Mouse (Mus musculus): ENCODE data around the gene Il1rl1. TPM values are rescaled to one million over a fixed set of nuclear protein-coding genes. Genes with fewer than 3 reads are reported as not detected.

Il1rl1 gene
- polyA plus RNA-seq, 1 experiment from 2014 or later: 4.5 TPM

GRCm38 (mm10) chr1:40439504-40439903, 10.1 kb downstream of the Il1rl1 start:
- H3K27ac ChIP-seq (replicated peaks): peak overlapping the region; percentile 23; the same call in 1 of the 2 replicates
- no peak for ATAC-seq (ENCODE audit: insufficient number of reproducible peaks, low FRiP score, low TSS enrichment, low read depth)
- WGBS: 30% methylated on average over 8 of the region's 8 CpGs
- H3K4me1 ChIP-seq: 0 out of 2 replicates have a peak, but pooled peaks cover 3% of the 10 kb centered on the region
- H3K27me3 ChIP-seq: no peaks in the 10 kb centered on the region
- H3K9ac ChIP-seq: no peak overlapping the region
- H3K4me2 ChIP-seq (replicated peaks): no peak overlapping the region
- H3K36me3 ChIP-seq: no peaks in the 10 kb centered on the region
- H3K9me3 ChIP-seq (replicated peaks): no peaks in the 10 kb centered on the region
- no peak overlapping the region for H3K4me3 ChIP-seq (replicated peaks)

GRCm38 (mm10) chr1:40444800-40445199, 15.4 kb downstream of the Il1rl1 start:
- no peaks in the 10 kb centered on the region for H3K4me1 ChIP-seq
- WGBS: 58% methylated on average over 3 of the region's 3 CpGs

GRCm38 (mm10) chr1:40465477-40466430, 36.4 kb downstream of the Il1rl1 start, which contains the start of gene Il18r1:
TSS of gene Il18r1 (plus strand) at chr1:40465552.
- Histone ChIP-seq H3K4me1 (no peaks in the 10 kb centered on the region), H3K27ac (replicated peaks) (no peak within 1 kb of the TSS), H3K36me3 (no peaks in the 10 kb centered on the region), H3K4me2 (replicated peaks) (peak within 1 kb of the TSS; percentile 12; the same call in 1 of the 2 replicates), H3K9me3 (replicated peaks) (no peaks in the 10 kb centered on the region), H3K4me3 (replicated peaks) (no peak within 1 kb of the TSS; the same call in 1 of the 2 replicates), H3K9ac (no peak within 1 kb of the TSS), H3K27me3 (no peaks in the 10 kb centered on the region)
- no peak for ATAC-seq (ENCODE audit: insufficient number of reproducible peaks, low FRiP score, low TSS enrichment, low read depth)
- whole genome bisulfite sequencing: 40% methylated on average over 20 of the region's 20 CpGs

More at GRCm38 (mm10) chr1:40444800-40445199, 15.4 kb downstream of the Il1rl1 start:
- Histone ChIP-seq H3K9ac (no peak overlapping the region), H3K27me3 (no peaks in the 10 kb centered on the region), H3K4me2 (replicated peaks) (no peak overlapping the region), H3K36me3 (no peaks in the 10 kb centered on the region), H3K4me3 (replicated peaks) (no peak overlapping the region), H3K9me3 (replicated peaks) (no peaks in the 10 kb centered on the region), H3K27ac (replicated peaks) (no peak overlapping the region)
- ATAC-seq (ENCODE audit: insufficient number of reproducible peaks, low FRiP score, low TSS enrichment, low read depth): no peak

GRCm38 (mm10) chr1:40467306-40467705, 37.9 kb downstream of the Il1rl1 start:
- Histone ChIP-seq H3K9ac (no peak overlapping the region), H3K9me3 (replicated peaks) (no peaks in the 10 kb centered on the region), H3K4me1 (no peaks in the 10 kb centered on the region), H3K36me3 (no peaks in the 10 kb centered on the region), H3K27me3 (no peaks in the 10 kb centered on the region), H3K4me2 (replicated peaks) (no peak overlapping the region), H3K4me3 (replicated peaks) (no peak overlapping the region), H3K27ac (replicated peaks) (no peak overlapping the region)
- WGBS: 84% methylated on average over 4 of the region's 4 CpGs
- ATAC-seq (ENCODE audit: insufficient number of reproducible peaks, low FRiP score, low TSS enrichment, low read depth): no peak

GRCm38 (mm10) chr1:40468805-40469204, 39.4 kb downstream of the Il1rl1 start:
- 75% methylated on average over 2 of the region's 2 CpGs for WGBS
- Histone ChIP-seq H3K27me3 (no peaks in the 10 kb centered on the region), H3K4me3 (replicated peaks) (no peak overlapping the region), H3K4me2 (replicated peaks) (no peak overlapping the region), H3K27ac (replicated peaks) (no peak overlapping the region), H3K4me1 (no peaks in the 10 kb centered on the region), H3K9ac (no peak overlapping the region), H3K36me3 (no peaks in the 10 kb centered on the region), H3K9me3 (replicated peaks) (no peaks in the 10 kb centered on the region)
- no peak for ATAC-seq (ENCODE audit: insufficient number of reproducible peaks, low FRiP score, low TSS enrichment, low read depth)

GRCm38 (mm10) chr1:40469900-40470299, 40.5 kb downstream of the Il1rl1 start:
- Histone ChIP-seq H3K4me3 (replicated peaks) (no peak overlapping the region), H3K4me1 (no peaks in the 10 kb centered on the region), H3K9ac (no peak overlapping the region), H3K4me2 (replicated peaks) (no peak overlapping the region), H3K27ac (replicated peaks) (no peak overlapping the region), H3K27me3 (no peaks in the 10 kb centered on the region), H3K9me3 (replicated peaks) (no peaks in the 10 kb centered on the region), H3K36me3 (no peaks in the 10 kb centered on the region)
- 74% methylated on average over 12 of the region's 12 CpGs for WGBS
- no peak for ATAC-seq (ENCODE audit: insufficient number of reproducible peaks, low FRiP score, low TSS enrichment, low read depth)

- H3K36me3 ChIP-seq: no peaks in the 10 kb centered on the region
- no peak overlapping the region for H3K4me2 ChIP-seq (replicated peaks)
- no peak overlapping the region for H3K4me3 ChIP-seq (replicated peaks)
- no peak for ATAC-seq (ENCODE audit: insufficient number of reproducible peaks, low FRiP score, low TSS enrichment, low read depth)
- H3K27ac ChIP-seq (replicated peaks): no peak overlapping the region
- no peaks in the 10 kb centered on the region for H3K9me3 ChIP-seq (replicated peaks)
- H3K4me1 ChIP-seq: no peaks in the 10 kb centered on the region
- no peaks in the 10 kb centered on the region for H3K27me3 ChIP-seq
- H3K9ac ChIP-seq: no peak overlapping the region
- 88% methylated on average over 1 of the region's 1 CpGs for WGBS
Measured at GRCm38 (mm10) chr1:40472401-40472800, 43.0 kb downstream of the Il1rl1 start.

- H3K9me3 ChIP-seq (replicated peaks): no peaks in the 10 kb centered on the region
- no peak overlapping the region for H3K4me2 ChIP-seq (replicated peaks)
- no peak overlapping the region for H3K9ac ChIP-seq
- H3K27me3 ChIP-seq: no peaks in the 10 kb centered on the region
- H3K36me3 ChIP-seq: no peaks in the 10 kb centered on the region
- 84% methylated on average over 4 of the region's 4 CpGs for WGBS
- no peaks in the 10 kb centered on the region for H3K4me1 ChIP-seq
- no peak overlapping the region for H3K27ac ChIP-seq (replicated peaks)
- no peak for ATAC-seq (ENCODE audit: insufficient number of reproducible peaks, low FRiP score, low TSS enrichment, low read depth)
- no peak overlapping the region for H3K4me3 ChIP-seq (replicated peaks)
Measured at GRCm38 (mm10) chr1:40473640-40474039, 44.3 kb downstream of the Il1rl1 start.

- H3K4me2 ChIP-seq (replicated peaks): no peak overlapping the region
- no peak for ATAC-seq (ENCODE audit: insufficient number of reproducible peaks, low FRiP score, low TSS enrichment, low read depth)
- H3K9ac ChIP-seq: no peak overlapping the region
- H3K36me3 ChIP-seq: no peaks in the 10 kb centered on the region
- no peaks in the 10 kb centered on the region for H3K9me3 ChIP-seq (replicated peaks)
- no peak overlapping the region for H3K4me3 ChIP-seq (replicated peaks)
- 88% methylated on average over 5 of the region's 5 CpGs for WGBS
- H3K27ac ChIP-seq (replicated peaks): no peak overlapping the region
- H3K27me3 ChIP-seq: no peaks in the 10 kb centered on the region
- no peaks in the 10 kb centered on the region for H3K4me1 ChIP-seq
Measured at GRCm38 (mm10) chr1:40474336-40474735, 45.0 kb downstream of the Il1rl1 start.

- H3K4me1 ChIP-seq: no peaks in the 10 kb centered on the region
- no peak overlapping the region for H3K4me2 ChIP-seq (replicated peaks)
- no peaks in the 10 kb centered on the region for H3K27me3 ChIP-seq
- H3K9me3 ChIP-seq (replicated peaks): no peaks in the 10 kb centered on the region
- H3K36me3 ChIP-seq: no peaks in the 10 kb centered on the region
- no peak overlapping the region for H3K27ac ChIP-seq (replicated peaks)
- ATAC-seq (ENCODE audit: insufficient number of reproducible peaks, low FRiP score, low TSS enrichment, low read depth): no peak
- H3K9ac ChIP-seq: no peak overlapping the region
- H3K4me3 ChIP-seq (replicated peaks): no peak overlapping the region
- 52% methylated on average over 3 of the region's 3 CpGs for WGBS
Measured at GRCm38 (mm10) chr1:40475697-40476096, 46.3 kb downstream of the Il1rl1 start.

- Histone ChIP-seq H3K4me1 (no peaks in the 10 kb centered on the region), H3K9ac (no peak overlapping the region), H3K9me3 (replicated peaks) (no peaks in the 10 kb centered on the region), H3K27ac (replicated peaks) (no peak overlapping the region), H3K36me3 (no peaks in the 10 kb centered on the region), H3K4me2 (replicated peaks) (no peak overlapping the region), H3K27me3 (no peaks in the 10 kb centered on the region), H3K4me3 (replicated peaks) (no peak overlapping the region)
- 58% methylated on average over 4 of the region's 4 CpGs for WGBS
- no peak for ATAC-seq (ENCODE audit: insufficient number of reproducible peaks, low FRiP score, low TSS enrichment, low read depth)
Measured at GRCm38 (mm10) chr1:40476756-40477155, 47.4 kb downstream of the Il1rl1 start.
